Mouse (Mus musculus) skeletal muscle tissue, adult 2 months (tissue): ENCODE data around the gene Sh3bp5.

Experiments
- DNase-seq: peaks from one replicate; pipeline ENCODE4 v3.0.0-alpha.2; 2012; ENCODE audit warnings: low read depth, low spot score

Sh3bp5 gene

GRCm38 (mm10) chr14:31393546-31393890 is 42.4 kb downstream of the Sh3bp5 start:
- no peak for DNase-seq

- DNase-seq = no peak
Observed at GRCm38 (mm10) chr14:31392873-31393545, 42.9 kb downstream of the Sh3bp5 start.

GRCm38 (mm10) chr14:31392300-31392699 is 43.6 kb downstream of the Sh3bp5 start:
- DNase-seq = no peak

- DNase-seq = no peak
Observed at GRCm38 (mm10) chr14:31389421-31390147, 46.3 kb downstream of the Sh3bp5 start.

GRCm38 (mm10) chr14:31388086-31388872 is 47.6 kb downstream of the Sh3bp5 start:
- DNase-seq = no peak

GRCm38 (mm10) chr14:31387301-31387981 is 48.4 kb downstream of the Sh3bp5 start:
- DNase-seq = no peak

GRCm38 (mm10) chr14:31385977-31386697 is 49.7 kb downstream of the Sh3bp5 start:
- DNase-seq = peak; percentile 88

- DNase-seq = no peak
Observed at GRCm38 (mm10) chr14:31385406-31385805, 50.5 kb downstream of the Sh3bp5 start.

- no peak for DNase-seq
Observed at GRCm38 (mm10) chr14:31384366-31385323, 51.2 kb downstream of the Sh3bp5 start.

- DNase-seq = no peak
Observed at GRCm38 (mm10) chr14:31383470-31384050, 52.3 kb downstream of the Sh3bp5 start.

- DNase-seq = no peak
Observed at GRCm38 (mm10) chr14:31382276-31382675, 53.6 kb downstream of the Sh3bp5 start.

- DNase-seq = no peak
Observed at GRCm38 (mm10) chr14:31376331-31376730, 59.5 kb downstream of the Sh3bp5 start.

- no peak for DNase-seq
Observed at GRCm38 (mm10) chr14:31374390-31374789, 61.5 kb downstream of the Sh3bp5 start.

- no peak for DNase-seq
Observed at GRCm38 (mm10) chr14:31369377-31369776, 66.5 kb downstream of the Sh3bp5 start.

GRCm38 (mm10) chr14:31367951-31368350 is 67.9 kb downstream of the Sh3bp5 start:
- no peak for DNase-seq

GRCm38 (mm10) chr14:31365350-31365749 is 70.5 kb downstream of the Sh3bp5 start:
- no peak for DNase-seq

- no peak for DNase-seq
Observed at GRCm38 (mm10) chr14:31364589-31364988, 71.3 kb downstream of the Sh3bp5 start.

GRCm38 (mm10) chr14:31362236-31362635 is 73.6 kb downstream of the Sh3bp5 start:
- DNase-seq = no peak

- no peak for DNase-seq
Observed at GRCm38 (mm10) chr14:31345367-31345766, 90.5 kb downstream of the Sh3bp5 start.

GRCm38 (mm10) chr14:31343241-31343640 is 92.6 kb downstream of the Sh3bp5 start:
- DNase-seq = peak; percentile 27
